Mouse (Mus musculus) liver, embryonic 14.5 days (tissue): Measurements from ENCODE around the gene Itpa. TPM values are rescaled to one million over a fixed set of nuclear protein-coding genes. Genes with fewer than 3 reads are reported as not detected.

Experiments used
- ATAC-seq: fragments of 200-750 bp; cut with Nextera tagmentation; 2 replicates; pipeline ENCODE4 v1.8.0; 2017; ENCODE audit warnings: moderate number of reproducible peaks, mild to moderate bottlenecking, moderate library complexity; ENCODE audit not compliant: insufficient read depth
- DNase-seq, 3 experiments: peaks; one replicate each; pipeline ENCODE4 v3.0.0-alpha.2; 2012 to 2013; ENCODE audit warnings: low read depth in 3 of 3, low spot score in 3 of 3
- H3K27ac ChIP-seq: fragments of 300-500 bp; sonication (generic); 2 replicates; pipeline ENCODE4 v1.5.1; 2014; ENCODE audit warnings: moderate library complexity, mild to moderate bottlenecking, control low read depth, inconsistent platforms
- H3K27me3 ChIP-seq: fragments of 300-500 bp; sonication (generic); 2 replicates; pipeline ENCODE4 v1.6.1; 2014; ENCODE audit warnings: mild to moderate bottlenecking, low read length, moderate library complexity; ENCODE audit not compliant: control insufficient read depth, insufficient read depth
- H3K36me3 ChIP-seq: fragments of 300-500 bp; sonication (generic); replicated peaks from 2 replicates; pipeline ENCODE4 v1.6.1; 2014; ENCODE audit warnings: low read depth; ENCODE audit not compliant: control insufficient read depth, insufficient read depth
- H3K4me1 ChIP-seq, 2 experiments: fragments of 200-500 bp in 1 of 2; fragments of 300-500 bp in 1 of 2; sonication (generic) in 1 of 2; replicated peaks; 2 replicates each; pipeline ENCODE4 v1.6.1; 2012 to 2014; ENCODE audit warnings: antibody characterized with exemption in 1 of 2, inconsistent platforms in 1 of 2, low read length in 1 of 2; ENCODE audit not compliant: control insufficient read depth in 2 of 2, insufficient read depth in 2 of 2
- H3K4me2 ChIP-seq: fragments of 300-500 bp; sonication (generic); 2 replicates; pipeline ENCODE4 v1.6.1; 2014; ENCODE audit warnings: low read depth, mild to moderate bottlenecking, control low read depth, moderate library complexity
- H3K4me3 ChIP-seq, 2 experiments: fragments of 200-500 bp in 1 of 2; fragments of 300-500 bp in 1 of 2; sonication (generic) in 1 of 2; 2 replicates each; pipeline ENCODE4 v1.5.1; 2012 to 2014; ENCODE audit warnings: low read depth in 2 of 2, low read length in 2 of 2, mild to moderate bottlenecking in 2 of 2, control low read depth in 1 of 2, inconsistent platforms in 1 of 2, moderate library complexity in 1 of 2; ENCODE audit not compliant: insufficient read depth in 1 of 2
- H3K9ac ChIP-seq: fragments of 300-500 bp; sonication (generic); replicated peaks from 2 replicates; pipeline ENCODE4 v1.6.1; 2014; ENCODE audit warnings: mild to moderate bottlenecking, control low read depth, moderate library complexity
- H3K9me3 ChIP-seq: fragments of 300-500 bp; sonication (generic); 2 replicates; pipeline ENCODE4 v1.6.1; 2016; ENCODE audit warnings: low read length, mixed read lengths; ENCODE audit not compliant: control insufficient read depth
- CTCF ChIP-seq: IDR thresholded peaks from 2 replicates; pipeline ENCODE4 v1.5.1; 2016; ENCODE audit warnings: antibody characterized with exemption, low read depth, control low read depth
- EP300 ChIP-seq: IDR thresholded peaks from 2 replicates; pipeline ENCODE4 v1.6.1; 2016; ENCODE audit warnings: antibody characterized with exemption, low read depth
- WGBS: fragments of 180-500 bp; shearing (Covaris S2); extraction: QIAGEN DNeasy Blood & Tissue Kit; methylation state at CpG from one replicate; pipeline ENCODE4 v1.1.7; 2014; ENCODE audit not compliant: insufficient replicate concordance; 5-methylcytosine and 5-hydroxymethylcytosine counted together
- polyA plus RNA-seq, 2 experiments: library from polyadenylated mRNA; depleted of rRNA in 1 of 2; stranded (reverse) in 1 of 2; unstranded in 1 of 2; fragments of >200 nt; fragmentation: Nextera tagmentation in 1 of 2; extraction: Ambion mirVana in 1 of 2; gene quantifications; 2 replicates each; pipeline versions ENCODE4 v1.2.1 to v1.2.3; 2012 to 2014

Itpa gene
- polyA plus RNA-seq, 2 experiments = 35.0 to 51.4 TPM

DNA sequence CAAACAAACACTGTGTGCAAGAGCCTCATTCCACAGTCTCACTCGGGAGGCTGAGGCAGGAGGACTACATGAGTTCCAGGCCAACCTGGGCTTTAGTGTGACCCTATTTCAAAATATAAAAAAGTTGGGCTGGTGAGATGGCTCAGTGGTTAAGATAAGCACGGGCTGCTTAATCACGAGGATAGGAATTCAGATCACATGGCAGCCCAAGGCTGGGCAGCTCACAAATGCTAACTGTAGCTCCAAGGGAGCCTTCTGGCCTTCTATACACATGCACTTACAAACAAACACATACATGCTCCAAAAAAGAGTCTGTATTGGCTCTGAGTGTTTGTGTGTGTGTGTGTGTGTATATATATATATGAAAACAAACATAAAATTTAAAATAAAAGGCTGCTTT, 26.2 kb downstream of the Itpa start:
- Histone ChIP-seq H3K4me1 (0 out of 4 replicates have a peak, but pooled peaks cover 0 to 2% of the 10 kb centered on the region in 2 experiments), H3K4me2 (no peak overlapping the region), H3K9ac (no peak overlapping the region), H3K4me3 (no peak overlapping the region), H3K36me3 (no peaks in the 10 kb centered on the region), H3K27ac (no peak overlapping the region), H3K27me3 (peaks cover 35% of the 10 kb centered on the region), H3K9me3 (no peaks in the 10 kb centered on the region)
- TF ChIP-seq CTCF = no peak
- no peak for TF ChIP-seq EP300
- WGBS = 27% methylated on average over 3 of the region's 3 CpGs
- DNase-seq (no peak), ATAC-seq (no peak)

DNA sequence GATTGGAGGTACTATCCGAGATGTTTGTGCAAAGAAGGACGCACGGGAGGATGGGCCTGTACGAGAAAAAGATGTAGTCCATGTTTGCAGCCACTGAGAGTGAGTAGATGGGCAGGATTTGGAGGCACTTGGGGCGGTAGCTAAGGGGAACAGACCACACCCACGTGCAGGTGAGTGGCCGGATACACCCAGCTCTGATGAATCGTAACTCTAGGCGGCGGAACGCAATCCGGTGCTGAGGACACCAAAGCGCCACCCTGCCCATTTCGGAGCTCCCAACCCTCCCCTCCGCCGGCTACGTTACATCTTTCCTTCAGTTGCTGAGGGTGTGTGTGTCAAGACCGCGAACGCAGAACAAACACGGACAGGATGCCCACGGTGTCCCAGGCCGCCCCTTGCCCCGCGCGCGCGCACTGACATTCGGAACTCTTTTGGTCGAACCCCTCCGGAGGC, 29.3 kb downstream of the Itpa start:
- Histone ChIP-seq H3K27me3 (peaks cover 40% of the 10 kb centered on the region), H3K9ac (no peak overlapping the region)

DNA sequence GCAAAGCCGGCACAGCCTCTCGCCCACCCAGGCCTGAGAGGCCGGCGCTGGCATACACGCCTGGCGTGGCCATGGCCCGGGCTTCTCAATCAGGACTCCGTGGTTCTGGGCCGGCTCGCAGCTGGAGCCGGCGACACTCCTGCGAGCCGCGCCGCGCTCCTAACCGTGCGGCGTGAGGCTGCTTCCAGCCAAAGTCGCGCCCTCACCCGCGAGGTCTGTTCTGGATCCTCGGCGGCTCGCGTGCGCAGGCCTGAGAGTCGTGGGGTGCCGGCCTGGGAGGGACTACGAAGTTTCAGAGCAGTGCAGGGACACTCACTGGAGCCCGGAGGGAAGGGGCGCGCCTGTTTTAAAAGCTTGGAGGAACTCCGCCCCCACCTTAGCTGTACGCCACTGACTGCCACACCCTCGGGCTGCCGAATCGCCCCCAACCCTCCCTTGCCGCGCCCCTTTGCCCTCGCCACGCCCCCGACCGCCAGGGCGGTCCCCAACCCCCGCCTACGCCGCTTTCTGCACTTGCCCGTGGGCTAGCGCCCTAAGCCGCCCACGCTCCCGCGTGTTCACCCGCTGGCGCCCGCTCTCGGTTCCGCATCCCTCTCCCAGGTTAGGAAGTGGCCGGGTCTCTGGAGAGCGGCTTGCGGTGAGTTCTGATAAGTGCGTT, 29.9 kb downstream of the Itpa start, which contains the start of gene Slc4a11:
Gene Slc4a11, minus strand, starts transcription at position 367 of the 658 bp plus-strand sequence.
- DNase-seq (peak in 2 of 3 experiments; percentile 11 to 23), ATAC-seq (peak; percentile 70; the same call in 1 of the 2 replicates)
- Histone ChIP-seq H3K9ac (no peak within 1 kb of the TSS), H3K36me3 (no peaks in the 10 kb centered on the region), H3K4me3 (peak within 1 kb of the TSS; percentile 30 to 36), H3K4me1 (0 out of 4 replicates have a peak, but pooled peaks cover 0 to 2% of the 10 kb centered on the region in 2 experiments), H3K9me3 (no peaks in the 10 kb centered on the region), H3K27ac (no peak within 1 kb of the TSS), H3K27me3 (peaks cover 40% of the 10 kb centered on the region), H3K4me2 (peak within 1 kb of the TSS; percentile 57)
- no peak for TF ChIP-seq EP300
- TF ChIP-seq CTCF = no peak
- WGBS = under 1% methylated on average over 65 of the region's 65 CpGs

More for the DNA sequence above, 29.3 kb downstream of the Itpa start:
- peak overlapping the region; percentile 57 for H3K4me2 ChIP-seq
- H3K4me3 ChIP-seq = peak overlapping the region; percentile 12 to 36; a peak in 3 of 4 replicates
- TF ChIP-seq EP300 = no peak
- no peak for TF ChIP-seq CTCF
- WGBS = 3% methylated on average over 30 of the region's 31 CpGs
- H3K9me3 ChIP-seq = no peaks in the 10 kb centered on the region
- DNase-seq = no peak
- no peaks in the 10 kb centered on the region for H3K36me3 ChIP-seq
- no peak for ATAC-seq
- H3K27ac ChIP-seq = no peak overlapping the region
- 0 out of 4 replicates have a peak, but pooled peaks cover 0 to 2% of the 10 kb centered on the region in 2 experiments for H3K4me1 ChIP-seq

DNA sequence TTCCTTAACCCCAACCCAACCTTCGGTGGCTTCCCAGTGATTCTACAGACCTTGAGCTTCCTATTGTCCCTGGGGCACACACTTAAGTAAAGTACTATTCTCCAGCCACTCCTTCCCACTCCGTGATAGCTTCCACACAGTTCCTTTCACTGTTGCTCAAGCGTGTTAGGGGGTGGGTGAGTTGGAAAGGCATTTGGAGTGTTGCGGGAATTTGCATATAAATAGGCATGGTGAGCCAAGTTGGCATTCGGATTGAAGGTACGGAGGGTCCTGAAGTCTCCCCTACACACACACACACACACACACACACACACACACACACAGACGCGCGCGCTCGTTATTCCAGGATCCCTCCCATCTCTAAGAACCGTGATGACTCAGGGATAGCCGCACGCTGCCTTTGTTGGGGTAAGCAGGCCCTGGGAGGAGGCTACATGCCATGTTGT, 30.4 kb downstream of the Itpa start:
- Histone ChIP-seq H3K4me2 (peak overlapping the region; percentile 57), H3K9ac (no peak overlapping the region), H3K36me3 (no peaks in the 10 kb centered on the region), H3K27me3 (peaks cover 40% of the 10 kb centered on the region), H3K4me1 (0 out of 4 replicates have a peak, but pooled peaks cover 0 to 2% of the 10 kb centered on the region in 2 experiments), H3K4me3 (peak overlapping the region; percentile 30 to 36), H3K9me3 (no peaks in the 10 kb centered on the region), H3K27ac (no peak overlapping the region)
- TF ChIP-seq EP300 (no peak), CTCF (no peak)
- WGBS = 5% methylated on average over 14 of the region's 14 CpGs
- DNase-seq (no peak), ATAC-seq (no peak)
